Mouse (Mus musculus) brain, embryonic 14.5 days (tissue): Measurements from ENCODE around the gene Ston2.

Experiments
- CTCF ChIP-seq: fragments of 200-500 bp; IDR thresholded peaks from 2 replicates; pipeline ENCODE4 v1.5.1; 2012; ENCODE audit warnings: inconsistent platforms, mild to moderate bottlenecking, moderate library complexity, borderline replicate concordance; ENCODE audit not compliant: insufficient read depth, insufficient read length; ENCODE audit errors: extremely low read depth
- POLR2A ChIP-seq: fragments of 200-500 bp; IDR thresholded peaks from 2 replicates; pipeline ENCODE4 v1.6.1; 2012; ENCODE audit warnings: mild to moderate bottlenecking, inconsistent platforms, borderline replicate concordance; ENCODE audit not compliant: poor library complexity, insufficient read depth, insufficient read length, severe bottlenecking; ENCODE audit errors: extremely low read depth

- TF ChIP-seq POLR2A: no peak
- TF ChIP-seq CTCF: no peak
Observed at GRCm38 (mm10) chr12:91692991-91693390, 95.2 kb downstream of the Ston2 start.
